Mouse (Mus musculus) right cerebral cortex, adult 2 months (tissue): ENCODE measurements at regions not wholly inside any gene's neighbourhood (a gene's known extent, or its start where the extent isn't known, plus 50 kb on each side); places are given as distances from the start of the nearest gene placed in this dataset.

Experiments
- DNase-seq, 2 experiments: peaks; one replicate each; pipeline ENCODE4 v3.0.0; 2021 to 2022; ENCODE audit warnings: low spot score in 2 of 2

DNA sequence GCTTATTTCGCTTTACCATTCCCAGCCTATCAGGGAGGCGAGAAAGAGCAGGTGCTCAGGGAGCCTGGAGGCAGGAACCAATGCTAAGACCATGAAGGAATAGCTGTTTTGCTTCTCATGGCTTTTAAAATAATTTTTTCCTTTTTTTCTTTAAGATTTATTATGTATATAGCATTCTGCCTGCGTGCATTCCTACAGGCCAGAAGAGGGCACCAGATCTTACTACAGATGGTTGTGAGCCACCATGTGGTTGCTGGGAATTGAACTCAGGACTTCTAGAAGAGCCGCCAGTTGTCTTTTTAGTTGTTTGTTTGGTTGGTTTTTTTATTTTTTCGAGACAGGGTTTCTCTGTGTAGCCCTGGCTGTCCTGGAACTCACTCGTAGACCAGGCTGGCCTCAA lies 113.6 kb upstream of the Armc2 start:
- DNase-seq = no peak

DNA sequence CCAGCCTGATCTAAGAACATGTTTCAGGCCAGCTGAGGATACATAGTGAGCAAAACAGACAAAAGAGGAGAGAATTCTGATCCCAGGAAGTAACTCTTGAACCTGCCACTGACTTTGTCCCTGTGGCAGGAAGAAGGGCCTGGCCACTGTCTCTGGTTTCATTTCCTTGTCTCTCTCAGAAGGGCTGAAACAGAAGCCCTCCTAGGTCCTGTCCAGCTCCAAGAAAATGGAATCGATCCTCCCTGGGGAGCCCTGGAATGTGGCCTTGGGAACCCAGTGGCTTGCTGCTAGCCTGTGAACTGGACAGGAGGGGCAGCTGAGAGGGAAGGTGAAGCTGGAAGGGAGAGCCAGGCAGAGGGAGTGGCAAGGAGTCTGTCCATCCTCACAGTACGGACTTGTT lies 113.1 kb upstream of the Armc2 start:
- no peak for DNase-seq

- no peak for DNase-seq
These were observed 109.7 kb upstream of the Armc2 start for GRCm38 (mm10) chr10:42127865-42128419.

GRCm38 (mm10) chr10:42126816-42127215 lies 108.6 kb upstream of the Armc2 start:
- peak in 1 of 2 experiments; percentile 10 for DNase-seq

GRCm38 (mm10) chr10:42122768-42123635 lies 104.8 kb upstream of the Armc2 start:
- DNase-seq = no peak

GRCm38 (mm10) chr10:42121984-42122383 lies 103.7 kb upstream of the Armc2 start:
- no peak for DNase-seq

GRCm38 (mm10) chr10:42119326-42119725 lies 101.1 kb upstream of the Armc2 start:
- no peak for DNase-seq

DNA sequence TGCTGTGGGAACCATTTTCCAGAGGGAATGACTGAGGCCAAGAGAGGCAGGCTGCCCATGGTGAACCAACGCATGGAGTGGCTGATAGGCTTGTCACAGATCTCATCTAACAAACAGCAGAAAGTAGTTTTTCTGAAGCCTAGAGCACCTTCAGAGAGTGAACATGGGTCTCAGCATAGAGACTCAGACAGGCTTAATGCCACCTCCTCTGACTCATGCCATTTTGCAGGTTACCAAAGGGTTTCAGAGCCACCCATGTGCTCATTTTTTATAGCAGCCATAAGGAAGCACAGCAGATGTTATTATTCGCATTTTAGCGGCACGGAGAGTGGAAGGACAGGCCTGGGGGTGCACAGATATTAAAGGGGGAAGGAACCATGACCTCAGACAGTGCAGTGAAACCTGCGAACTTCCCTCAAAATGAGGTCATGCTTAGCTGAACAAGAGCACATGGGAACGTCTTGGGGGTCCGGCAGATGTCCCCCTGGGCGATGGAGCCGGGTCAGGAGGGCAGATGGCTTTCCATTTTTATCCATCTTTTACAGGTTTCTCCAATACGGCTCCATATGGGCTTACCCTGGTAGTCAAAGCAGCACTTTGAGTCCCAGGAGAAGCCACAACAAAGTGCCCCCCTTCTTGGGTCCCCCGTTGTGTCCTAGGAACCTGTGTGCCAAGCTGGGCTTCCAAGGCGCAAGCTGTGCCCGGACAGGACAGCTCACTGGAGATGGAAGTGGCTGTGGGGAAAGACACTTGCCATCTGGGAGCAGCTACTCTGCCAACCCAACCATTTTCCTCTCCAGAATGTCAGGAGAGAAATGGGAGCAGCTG lies 100.3 kb upstream of the Armc2 start:
- no peak for DNase-seq

DNA sequence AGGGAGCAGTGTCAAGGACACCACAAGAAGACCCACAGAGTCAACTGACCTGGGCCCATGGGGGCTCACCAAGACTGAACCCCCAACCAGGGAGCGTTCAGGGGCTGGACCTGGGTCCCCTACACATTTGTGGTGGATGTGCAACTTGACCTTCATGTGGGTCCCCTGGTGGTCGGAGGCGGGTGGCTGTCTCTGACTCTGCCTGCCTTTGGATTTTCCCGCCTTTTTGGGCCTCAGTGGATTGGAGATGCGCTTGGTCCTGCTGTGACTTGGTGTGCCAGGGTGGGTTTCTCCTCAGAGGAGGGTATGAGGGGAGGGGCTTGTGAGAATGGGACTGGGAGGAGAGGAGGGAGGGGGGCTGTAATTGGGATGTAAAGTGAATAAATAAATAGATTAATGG lies 99.3 kb upstream of the Armc2 start:
- no peak for DNase-seq

- no peak for DNase-seq
These were observed 97.7 kb upstream of the Armc2 start for GRCm38 (mm10) chr10:42115920-42116298.

- DNase-seq = no peak
These were observed 97.1 kb upstream of the Armc2 start for GRCm38 (mm10) chr10:42115224-42115919.

GRCm38 (mm10) chr10:42110704-42111103 lies 92.5 kb upstream of the Armc2 start:
- DNase-seq = no peak

DNA sequence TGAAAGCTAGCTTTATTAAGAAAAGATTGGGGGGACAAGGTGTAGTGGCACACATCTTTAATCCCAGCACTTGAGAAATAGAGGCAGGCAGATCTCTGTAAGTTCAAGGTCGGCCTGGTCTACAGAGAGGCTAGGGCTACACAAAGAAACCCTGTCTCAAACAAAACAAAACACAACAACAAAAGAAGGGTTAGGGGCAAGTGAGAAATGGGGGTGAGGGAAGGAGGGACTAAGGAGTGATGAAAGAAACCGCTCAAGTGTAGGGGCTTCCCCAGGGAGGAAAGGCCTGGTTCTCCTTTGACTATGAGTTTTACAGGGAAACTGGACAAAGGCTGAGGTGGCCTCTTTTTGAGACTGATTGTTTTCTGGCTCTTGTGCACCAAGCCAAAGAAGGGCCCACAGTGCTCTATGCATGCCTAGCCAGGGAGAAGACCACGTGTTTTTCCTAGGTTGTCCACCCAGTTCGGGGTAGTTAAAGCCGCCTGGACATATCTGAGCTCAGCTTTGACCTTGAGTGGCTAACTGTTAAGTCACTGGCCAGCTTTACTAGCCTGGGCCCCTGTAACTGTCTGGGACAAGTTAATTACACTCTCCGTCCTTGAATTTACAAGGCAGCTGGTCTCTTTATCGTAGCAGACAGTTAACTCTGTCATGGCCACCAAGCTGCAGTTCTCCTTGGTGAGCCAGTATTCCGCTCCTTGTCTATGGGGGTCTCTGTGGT lies 90.2 kb upstream of the Armc2 start:
- DNase-seq = no peak

DNA sequence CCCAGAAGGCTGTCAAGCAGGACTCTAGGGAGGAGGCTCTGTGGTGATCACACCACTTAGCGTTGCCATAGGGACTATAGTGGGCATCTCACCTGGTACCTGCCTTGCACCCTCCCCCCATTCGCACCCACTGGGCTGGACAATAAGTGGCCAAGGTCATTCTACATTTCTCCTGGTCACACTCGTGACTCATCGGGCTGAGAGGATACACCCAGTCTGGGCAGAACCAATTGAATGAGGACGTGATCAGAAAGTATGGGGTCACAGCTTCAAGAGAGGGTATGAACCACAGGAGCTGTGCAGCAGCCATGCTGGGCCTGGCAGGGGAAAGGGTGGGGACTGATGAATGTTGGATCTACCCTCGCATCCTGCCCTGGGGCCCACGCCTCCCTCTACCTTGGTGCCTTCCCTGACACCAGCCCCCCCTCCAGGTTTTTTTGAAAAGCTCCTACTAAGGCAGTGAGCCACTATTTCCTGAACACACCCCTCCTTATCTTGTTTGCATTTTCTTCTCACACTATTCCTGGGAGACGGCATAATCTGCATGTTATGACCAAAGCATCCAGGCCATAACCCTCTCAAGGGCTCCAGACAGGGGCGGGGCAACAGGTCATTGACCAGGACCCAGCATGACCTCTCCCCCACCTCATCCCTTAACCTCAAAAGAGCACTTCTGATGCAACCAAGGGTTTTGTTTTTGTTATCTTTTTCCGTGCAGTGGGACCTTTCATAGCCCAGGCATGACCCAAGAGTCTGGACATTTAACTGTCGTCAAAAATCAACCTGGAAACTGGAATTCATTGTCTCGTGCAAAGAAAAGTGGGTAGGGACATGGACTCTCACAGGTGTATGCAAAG lies 89.4 kb upstream of the Armc2 start:
- DNase-seq = no peak

DNA sequence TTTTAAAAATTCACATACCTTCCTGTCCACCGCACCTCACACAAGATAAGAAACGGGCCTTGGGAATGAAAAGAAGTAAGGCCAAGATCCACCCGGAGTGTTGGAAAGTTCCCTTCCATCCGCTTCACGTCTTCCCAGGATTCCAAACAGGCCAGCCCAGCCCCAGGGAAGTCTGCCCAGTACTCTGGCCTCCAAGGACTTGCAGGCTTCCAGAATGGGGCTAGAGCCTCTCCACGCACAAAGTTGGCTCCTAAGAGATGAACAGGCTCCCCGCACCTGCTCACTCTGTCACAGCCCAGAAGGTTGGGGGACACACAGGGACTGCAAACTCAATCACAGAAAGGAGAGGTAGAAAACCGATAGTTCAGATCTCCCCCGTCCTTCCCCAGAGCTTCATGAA lies 88.4 kb upstream of the Armc2 start:
- no peak for DNase-seq

DNA sequence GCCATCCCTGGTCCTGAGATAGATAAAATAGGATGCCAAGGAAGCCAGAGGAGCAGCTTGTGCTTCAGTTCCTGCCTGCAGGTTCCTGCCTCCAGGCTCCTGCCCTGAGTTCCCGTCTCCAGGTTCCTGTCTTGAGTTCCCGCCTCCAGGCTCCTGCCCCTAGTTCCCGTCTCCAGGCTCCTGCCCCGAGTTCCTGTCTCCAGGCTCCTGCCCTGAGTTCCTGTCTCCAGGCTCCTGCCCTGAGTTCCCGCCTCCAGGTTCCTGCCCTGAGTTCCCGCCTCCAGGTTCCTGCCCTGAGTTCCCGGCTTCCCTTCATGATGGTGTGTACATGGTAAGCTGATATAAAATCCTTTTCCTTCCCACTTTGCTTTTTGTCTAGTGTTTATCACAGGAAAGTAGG lies 86.8 kb upstream of the Armc2 start:
- no peak for DNase-seq

- DNase-seq = no peak
These were observed 84.1 kb upstream of the Armc2 start for GRCm38 (mm10) chr10:42102320-42102719.

GRCm38 (mm10) chr10:42101096-42101495 lies 82.9 kb upstream of the Armc2 start:
- no peak for DNase-seq

- no peak for DNase-seq
These were observed 78.7 kb upstream of the Armc2 start for GRCm38 (mm10) chr10:42096924-42097323.

DNA sequence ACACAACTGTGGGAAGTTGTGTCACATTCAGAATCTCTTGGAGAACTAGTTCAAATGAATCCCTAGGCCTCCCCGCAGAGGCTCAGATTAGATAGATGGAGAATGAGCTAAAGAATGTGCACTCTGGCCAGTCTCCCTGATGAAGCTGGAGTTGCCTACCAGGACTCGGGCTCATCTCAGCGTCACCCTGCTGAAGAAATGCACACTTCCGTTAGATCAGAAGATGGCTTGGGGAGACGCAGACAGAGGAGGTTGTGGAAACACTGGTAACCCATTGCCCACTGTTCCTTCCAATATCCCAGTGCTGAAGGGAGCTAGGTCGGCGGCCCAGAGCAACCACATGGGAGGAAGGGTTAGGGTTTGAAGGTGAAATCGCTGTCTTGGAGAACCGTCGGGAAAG lies 77.7 kb upstream of the Armc2 start:
- no peak for DNase-seq
